Mouse (Mus musculus) embryonic fibroblast, embryonic 13.5 days (primary cell): ENCODE data around the gene Gm20388.

Experiments used
- CTCF ChIP-seq: IDR thresholded peaks from 2 replicates; pipeline ENCODE4 v1.5.1; 2011; ENCODE audit warnings: mild to moderate bottlenecking, control low read depth, low read length, moderate library complexity, borderline replicate concordance; ENCODE audit not compliant: insufficient read depth
- POLR2A ChIP-seq: IDR thresholded peaks from 2 replicates; pipeline ENCODE4 v1.6.1; 2011; ENCODE audit warnings: low read depth, mild to moderate bottlenecking, control low read depth, low read length, moderate library complexity

- TF ChIP-seq POLR2A (no peak), CTCF (no peak)
These were observed 4406.0 kb downstream of the Gm20388 start for GRCm38 (mm10) chr8:124316466-124317136.
